Mouse (Mus musculus): ENCODE results near the gene Las1l.
"Not testable (repeated sequence)": the region's sequence is repeated elsewhere in the genome, so short reads cannot be mapped to it uniquely, and the experiment has no call there.

The Las1l gene

GRCm38 (mm10) chrX:95956497-95957293 lies at the start of gene Las1l:
TSS of gene Las1l (minus strand) at chrX:95956962.
- peak; percentile 56 for DNase-seq (ENCODE audit: extremely low spot score, low read depth, low spot score)

- no peak for DNase-seq (ENCODE audit: extremely low spot score, low read depth, low spot score)
Measured at GRCm38 (mm10) chrX:96006395-96006794, 49.6 kb upstream of the Las1l start.

GRCm38 (mm10) chrX:95999601-96000000 lies 42.8 kb upstream of the Las1l start:
- no peak for DNase-seq (ENCODE audit: extremely low spot score, low read depth, low spot score)

- DNase-seq (ENCODE audit: extremely low spot score, low read depth, low spot score) = no peak
Measured at GRCm38 (mm10) chrX:95993206-95993605, 36.4 kb upstream of the Las1l start.

- DNase-seq (ENCODE audit: extremely low spot score, low read depth, low spot score) = no peak
Measured at GRCm38 (mm10) chrX:95969936-95970335, 13.2 kb upstream of the Las1l start.

GRCm38 (mm10) chrX:95969116-95969515 lies 12.4 kb upstream of the Las1l start:
- DNase-seq (ENCODE audit: extremely low spot score, low read depth, low spot score) = no peak

- DNase-seq (ENCODE audit: extremely low spot score, low read depth, low spot score) = peak; percentile 39
Measured at GRCm38 (mm10) chrX:95968594-95968965, 11.8 kb upstream of the Las1l start.

GRCm38 (mm10) chrX:95967847-95968593 lies 11.3 kb upstream of the Las1l start:
- DNase-seq (ENCODE audit: extremely low spot score, low read depth, low spot score) = peak; percentile 14

- no peak for DNase-seq (ENCODE audit: extremely low spot score, low read depth, low spot score)
Measured at GRCm38 (mm10) chrX:95965036-95965435, 8.3 kb upstream of the Las1l start.

GRCm38 (mm10) chrX:95963366-95963765 lies 6.6 kb upstream of the Las1l start:
- no peak for DNase-seq (ENCODE audit: extremely low spot score, low read depth, low spot score)

GRCm38 (mm10) chrX:95957461-95957860 lies 699 bp upstream of the Las1l start:
- DNase-seq (ENCODE audit: extremely low spot score, low read depth, low spot score) = not testable (repeated sequence)

- no peak for DNase-seq (ENCODE audit: extremely low spot score, low read depth, low spot score)
Measured at GRCm38 (mm10) chrX:95950776-95951175, 6.0 kb downstream of the Las1l start.

- no peak for DNase-seq (ENCODE audit: extremely low spot score, low read depth, low spot score)
Measured at GRCm38 (mm10) chrX:95948135-95948534, 8.6 kb downstream of the Las1l start.

- DNase-seq (ENCODE audit: extremely low spot score, low read depth, low spot score) = no peak
Measured at GRCm38 (mm10) chrX:95945496-95945895, 11.3 kb downstream of the Las1l start.

GRCm38 (mm10) chrX:95935481-95935880 lies 21.3 kb downstream of the Las1l start:
- no peak for DNase-seq (ENCODE audit: extremely low spot score, low read depth, low spot score)

- DNase-seq (ENCODE audit: extremely low spot score, low read depth, low spot score) = no peak
Measured at GRCm38 (mm10) chrX:95902716-95903115, 54.0 kb downstream of the Las1l start.

All from hindlimb bud, embryonic 11.5 days (tissue).